Mouse (Mus musculus) erythroblast, embryonic 14.5 days (primary cell): ENCODE results near the gene Vps37b. TPM values are rescaled to one million over a fixed set of nuclear protein-coding genes. Genes with fewer than 3 reads are reported as not detected.

ENCODE experiments used
- H3K27me3 ChIP-seq: 2 replicates; pipeline ENCODE4 v1.6.1; 2012; ENCODE audit warnings: inconsistent platforms; ENCODE audit not compliant: control insufficient read depth
- H3K36me3 ChIP-seq: 2 replicates; pipeline ENCODE4 v1.6.1; 2012; ENCODE audit warnings: mild to moderate bottlenecking, inconsistent platforms; ENCODE audit not compliant: control insufficient read depth
- H3K4me1 ChIP-seq: 2 replicates; pipeline ENCODE4 v1.6.1; 2012; ENCODE audit warnings: inconsistent platforms; ENCODE audit not compliant: control insufficient read depth
- H3K4me3 ChIP-seq: replicated peaks from 2 replicates; pipeline ENCODE3; 2012; ENCODE audit warnings: moderate library complexity, mild to moderate bottlenecking, inconsistent platforms
- H3K9me3 ChIP-seq: 2 replicates; pipeline ENCODE4 v1.6.1; 2012; ENCODE audit warnings: low read length, inconsistent platforms, mixed read lengths; ENCODE audit not compliant: control insufficient read depth
- GATA1 ChIP-seq: IDR thresholded peaks from 2 replicates; pipeline ENCODE4 v1.6.1; 2012; ENCODE audit warnings: low read length, inconsistent platforms, mixed read lengths
- TAL1 ChIP-seq: IDR thresholded peaks from 3 replicates; pipeline ENCODE4 v1.6.1; 2012; ENCODE audit warnings: low read length, inconsistent platforms, mixed read lengths
- polyA plus RNA-seq: library from polyadenylated mRNA; stranded (reverse); fragments of >175 nt; gene quantifications from 2 replicates; pipeline ENCODE4 v1.2.3, GENCODE M21; 2012

The Vps37b gene
- polyA plus RNA-seq, 1 experiment, result 21.1 TPM

- H3K4me1 ChIP-seq, result no peaks in the 10 kb centered on the region
- no peaks in the 10 kb centered on the region for H3K9me3 ChIP-seq
- no peak for TF ChIP-seq TAL1
- TF ChIP-seq GATA1, result no peak
- H3K27me3 ChIP-seq, result no peaks in the 10 kb centered on the region
- no peak overlapping the region for H3K4me3 ChIP-seq
- no peaks in the 10 kb centered on the region for H3K36me3 ChIP-seq
Measured at GRCm38 (mm10) chr5:123959018-123959417, 73.1 kb downstream of the Vps37b start.

GRCm38 (mm10) chr5:123957213-123957612 lies 74.9 kb downstream of the Vps37b start:
- TF ChIP-seq GATA1, result no peak
- TF ChIP-seq TAL1, result no peak
- Histone ChIP-seq H3K36me3 (no peaks in the 10 kb centered on the region), H3K4me3 (no peak overlapping the region), H3K4me1 (no peaks in the 10 kb centered on the region), H3K27me3 (no peaks in the 10 kb centered on the region), H3K9me3 (no peaks in the 10 kb centered on the region)

Other genes with a start within 250 kb of the Vps37b start
- gene Hcar2, start 166.8 kb downstream of the Vps37b start, polyA plus RNA-seq, result not detected in 2 replicates
- gene Hcar1, start 152.2 kb downstream of the Vps37b start, polyA plus RNA-seq, result not detected in 2 replicates
- gene Denr, start 125.1 kb downstream of the Vps37b start, polyA plus RNA-seq, result 4.7 and 5.6 TPM in 2 replicates
- not detected in 2 replicates for gene Gm43518, start 104.9 kb downstream of the Vps37b start, polyA plus RNA-seq
- 0.05 and 0.65 TPM in 2 replicates for gene Ccdc62, start 101.6 kb downstream of the Vps37b start, polyA plus RNA-seq
- 0.37 and 0.38 TPM in 2 replicates for gene Hip1r, start 58.6 kb downstream of the Vps37b start, polyA plus RNA-seq
- gene Abcb9, start 63.5 kb upstream of the Vps37b start, polyA plus RNA-seq, result 3.7 and 4.7 TPM in 2 replicates
- 8.6 and 8.7 TPM in 2 replicates for gene Ogfod2, start 80.0 kb upstream of the Vps37b start, polyA plus RNA-seq
- gene Arl6ip4, start 83.8 kb upstream of the Vps37b start, polyA plus RNA-seq, result 14.6 and 17.3 TPM in 2 replicates
- 0.37 and 0.38 TPM in 2 replicates for gene Pitpnm2, start 217.5 kb upstream of the Vps37b start, polyA plus RNA-seq